Mouse (Mus musculus) kidney, postnatal 14 days (tissue): Measurements from ENCODE around the gene Uvssa.
A peak's percentile ranks its signal among the peaks of the same experiment; 100 is the strongest.

Experiments
- DNase-seq: peaks from one replicate; pipeline ENCODE4 v3.0.0; 2022; ENCODE audit warnings: mixed read lengths

The Uvssa gene

DNA sequence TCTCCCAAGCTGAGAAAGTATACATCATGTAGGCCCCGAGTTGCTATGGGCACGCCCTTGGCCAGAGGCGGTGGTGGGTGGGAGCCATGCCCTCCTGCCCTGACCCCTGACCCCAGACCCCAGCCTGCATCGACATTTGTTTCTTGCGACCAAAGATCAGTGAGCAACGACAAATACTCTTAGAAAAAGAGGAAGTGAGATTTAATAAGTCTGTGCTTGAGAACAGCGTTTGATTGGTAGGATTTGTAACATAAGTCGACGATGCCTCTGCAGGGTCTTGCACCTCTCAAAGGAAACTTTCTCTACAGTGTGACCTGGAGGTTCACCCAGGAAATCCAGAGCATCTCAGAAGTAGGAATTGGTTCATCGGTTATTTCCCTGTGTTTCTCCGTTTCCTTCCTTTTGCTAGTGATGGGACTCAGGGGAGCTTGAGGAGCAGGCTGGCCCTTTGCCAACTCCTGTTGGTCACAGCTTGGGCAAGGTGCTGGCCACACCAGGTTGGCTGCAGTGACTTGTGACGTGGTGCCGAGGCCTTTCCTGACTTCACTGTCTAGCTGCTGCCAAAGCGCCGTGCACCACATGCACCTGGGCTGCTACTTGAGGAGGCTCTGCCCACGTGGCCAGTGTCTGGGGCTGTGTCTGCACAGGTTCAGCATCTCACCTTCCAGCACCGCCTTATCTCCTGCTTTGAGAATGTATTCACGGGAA lies 5.9 kb upstream of the Uvssa start:
- no peak for DNase-seq

DNA sequence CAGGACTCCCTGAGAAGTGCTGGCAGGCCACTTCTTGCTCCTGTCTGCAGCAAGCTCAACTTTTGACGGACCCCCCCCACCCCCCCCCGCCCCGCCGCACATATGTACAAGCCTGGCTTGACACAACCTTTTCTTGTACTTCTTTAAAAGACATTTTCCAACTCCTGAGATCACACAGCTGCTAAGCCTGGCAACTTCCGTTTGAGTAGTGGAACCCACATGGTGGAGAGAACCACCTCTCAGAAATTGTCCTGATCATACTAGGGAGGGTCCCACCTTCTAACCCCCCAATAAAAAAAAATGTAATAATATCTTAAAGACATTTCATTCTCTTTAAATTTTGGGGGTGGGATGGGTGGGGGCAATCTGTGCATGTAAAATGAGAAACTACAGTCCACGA lies 1.2 kb upstream of the Uvssa start:
- DNase-seq = no peak

DNA sequence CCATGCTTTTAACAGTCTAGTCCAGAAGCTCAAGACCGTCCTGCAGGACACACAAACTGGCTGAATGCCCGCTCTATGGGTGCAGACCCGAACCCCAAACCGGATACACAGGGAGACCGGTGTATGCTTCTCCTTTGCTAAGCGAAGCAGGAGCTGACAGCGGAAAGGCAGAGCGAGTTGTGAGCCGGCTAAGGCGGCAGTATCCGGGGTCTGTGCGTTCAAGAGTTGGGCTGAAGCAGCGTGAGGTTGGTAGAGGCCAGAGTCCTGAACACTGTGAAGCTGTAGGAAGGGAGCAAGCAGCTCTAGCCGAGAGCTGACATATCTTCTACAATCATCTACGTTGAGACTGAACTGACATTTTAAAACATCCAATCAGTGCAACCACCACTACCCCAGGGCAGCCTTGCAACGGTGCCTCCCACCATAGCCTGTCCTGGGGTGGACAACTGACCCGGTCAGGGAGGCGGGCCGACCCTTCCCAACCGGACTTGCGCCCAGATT lies 498 bp upstream of the Uvssa start:
- DNase-seq = no peak

DNA sequence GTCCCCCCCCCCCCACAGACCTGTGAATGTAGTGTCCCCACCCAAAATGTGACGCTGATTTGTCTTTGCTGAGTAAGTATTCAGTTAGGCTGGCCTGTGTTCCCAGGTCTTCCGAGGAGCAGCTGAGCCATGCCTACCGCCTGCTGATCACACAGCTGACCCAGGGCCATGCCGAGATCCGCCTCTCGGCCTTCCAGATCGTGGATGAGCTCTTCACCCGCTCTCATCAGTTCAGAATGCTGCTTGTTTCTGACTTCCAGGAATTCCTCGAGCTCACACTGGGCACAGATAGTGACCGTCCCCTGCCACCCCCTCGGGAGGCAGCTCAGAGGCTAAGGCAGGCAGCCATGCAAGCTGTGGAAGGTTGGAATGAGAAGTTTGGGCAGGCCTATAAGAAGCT lies 9.2 kb downstream of the Uvssa start:
- DNase-seq = no peak

DNA sequence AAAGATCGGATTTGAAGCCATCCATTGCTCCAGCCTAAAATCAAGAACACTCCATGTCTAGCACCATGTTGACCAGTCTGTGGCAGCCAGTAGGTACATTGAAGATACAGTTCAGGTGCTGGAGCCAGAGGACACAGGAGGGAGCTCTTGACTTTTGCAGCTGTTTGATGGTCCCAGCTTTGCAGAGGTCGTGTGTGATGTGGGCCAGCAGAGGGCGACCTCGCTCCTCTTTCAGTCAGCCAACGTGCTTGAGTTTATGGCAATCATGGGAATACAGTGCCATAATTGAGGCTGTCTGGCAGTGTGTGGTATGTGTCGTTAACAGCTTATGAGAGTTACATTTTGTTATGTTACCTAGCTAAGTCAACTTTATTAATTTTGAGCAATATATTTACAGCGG lies 15.5 kb downstream of the Uvssa start:
- DNase-seq = peak; percentile 86

DNA sequence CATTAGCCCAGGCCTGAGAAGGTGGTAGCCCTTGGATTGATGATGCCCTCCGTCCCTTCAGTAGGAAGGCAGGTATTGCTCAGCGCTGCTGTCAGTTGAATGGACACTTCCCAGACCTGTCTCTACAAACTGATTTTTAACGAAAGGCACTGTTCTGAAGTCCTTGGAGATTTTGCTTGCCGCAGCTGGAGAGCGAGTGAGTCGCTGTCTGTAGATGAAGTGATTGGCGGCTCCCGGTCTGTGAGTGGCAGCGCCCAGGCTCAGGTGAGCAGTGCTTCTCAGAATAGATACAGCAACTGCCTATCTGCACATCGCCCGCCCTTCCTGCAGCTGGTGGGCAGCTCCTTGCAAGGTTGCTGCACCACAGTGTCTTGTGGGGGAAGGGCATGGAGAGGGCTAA lies 17.3 kb downstream of the Uvssa start:
- DNase-seq = no peak

DNA sequence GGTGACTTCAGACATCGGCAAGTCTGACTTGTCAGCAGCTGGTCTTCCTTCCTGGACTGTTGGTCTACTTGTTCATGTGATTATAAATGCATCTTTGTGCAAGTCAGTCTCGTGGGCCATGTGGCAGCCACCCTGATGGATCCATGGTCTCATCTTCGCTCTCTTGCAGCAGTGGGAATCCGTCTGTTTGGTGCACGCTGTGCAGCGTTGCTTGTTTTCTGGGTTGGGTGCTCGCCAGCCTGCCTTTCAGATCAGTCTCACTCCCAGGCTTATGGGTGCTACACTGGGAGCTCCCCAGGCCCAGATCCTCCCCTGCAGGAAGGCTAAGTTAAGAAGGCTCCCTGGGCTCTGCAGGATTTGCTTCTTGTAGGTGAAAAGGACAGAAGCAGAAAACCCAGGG lies 18.5 kb downstream of the Uvssa start:
- DNase-seq = no peak

DNA sequence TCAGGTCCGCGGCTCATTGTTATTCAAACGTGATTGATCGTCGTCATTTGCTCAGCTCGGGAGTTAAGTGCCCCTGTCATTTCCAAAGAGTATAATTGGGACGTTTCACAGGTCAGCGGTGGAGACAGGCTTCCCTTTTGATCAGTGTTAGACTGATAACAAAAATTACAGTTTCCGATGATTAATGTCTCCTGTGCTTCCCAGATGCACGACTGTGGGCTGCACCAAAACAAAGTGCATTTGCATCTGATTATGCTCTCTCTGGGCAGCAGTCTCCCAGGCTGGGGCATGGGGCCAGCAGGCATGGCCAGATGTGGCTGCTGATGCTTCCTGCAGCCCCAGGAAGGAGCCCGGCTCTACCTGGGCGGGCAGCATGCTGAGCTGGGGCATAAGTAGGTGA lies 22.5 kb downstream of the Uvssa start:
- no peak for DNase-seq

DNA sequence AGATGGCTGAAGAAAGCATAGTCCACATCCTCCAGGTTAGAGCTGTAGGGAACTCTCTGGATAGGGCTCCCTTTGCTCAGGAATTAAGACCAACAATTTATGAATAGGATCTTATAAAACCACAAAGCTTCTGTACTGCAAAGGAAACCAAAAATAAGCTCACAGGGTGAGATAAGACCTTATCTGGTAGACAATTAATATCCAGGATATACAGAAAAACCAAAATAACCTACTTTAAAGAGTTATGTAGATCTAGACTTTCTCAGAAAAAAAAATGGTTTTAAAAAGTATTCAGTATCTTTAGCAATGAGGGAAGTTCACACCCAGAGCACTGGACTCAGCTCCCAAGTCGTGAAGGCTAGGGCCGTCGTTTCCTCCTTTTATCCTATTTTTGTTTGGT lies 42.0 kb downstream of the Uvssa start:
- no peak for DNase-seq

DNA sequence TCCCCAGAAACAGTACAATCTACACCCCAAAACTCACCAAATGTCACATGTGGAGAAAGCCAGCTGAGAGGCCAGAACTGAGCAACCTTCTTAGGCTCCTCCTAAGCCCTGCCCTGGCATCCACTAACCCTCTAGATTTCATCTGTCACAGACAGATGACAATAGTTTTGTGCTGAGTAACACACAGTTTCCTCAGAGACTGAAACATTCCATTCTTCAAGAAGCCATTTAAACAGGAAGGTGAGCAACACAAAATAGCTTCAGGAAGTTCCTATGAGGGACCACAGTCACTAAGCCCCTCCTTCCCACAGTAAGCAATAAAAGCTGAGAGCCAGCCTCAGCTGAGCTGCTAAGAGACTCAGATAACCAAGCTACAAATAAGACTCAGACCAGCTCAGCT lies 49.1 kb downstream of the Uvssa start:
- DNase-seq = no peak

DNA sequence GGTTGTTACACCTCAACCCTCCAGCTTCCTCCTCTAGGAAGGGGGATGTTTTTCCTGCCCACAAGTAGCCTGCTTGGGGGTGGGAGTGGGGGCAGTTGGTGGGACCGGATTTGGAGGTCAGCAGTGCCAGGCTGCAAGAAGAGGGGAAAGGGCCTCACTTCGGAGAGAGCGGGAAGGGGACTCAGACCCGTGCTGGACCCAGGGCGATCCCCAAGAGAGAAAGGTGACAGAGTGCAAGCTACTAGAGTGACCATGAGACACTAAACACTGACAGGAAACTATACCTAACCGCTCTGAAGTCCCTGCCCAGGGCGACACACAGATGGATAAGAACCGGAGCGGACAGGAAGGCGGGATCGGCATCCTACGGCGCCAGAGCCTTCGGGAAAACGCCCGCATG lies 51.8 kb downstream of the Uvssa start:
- no peak for DNase-seq

DNA sequence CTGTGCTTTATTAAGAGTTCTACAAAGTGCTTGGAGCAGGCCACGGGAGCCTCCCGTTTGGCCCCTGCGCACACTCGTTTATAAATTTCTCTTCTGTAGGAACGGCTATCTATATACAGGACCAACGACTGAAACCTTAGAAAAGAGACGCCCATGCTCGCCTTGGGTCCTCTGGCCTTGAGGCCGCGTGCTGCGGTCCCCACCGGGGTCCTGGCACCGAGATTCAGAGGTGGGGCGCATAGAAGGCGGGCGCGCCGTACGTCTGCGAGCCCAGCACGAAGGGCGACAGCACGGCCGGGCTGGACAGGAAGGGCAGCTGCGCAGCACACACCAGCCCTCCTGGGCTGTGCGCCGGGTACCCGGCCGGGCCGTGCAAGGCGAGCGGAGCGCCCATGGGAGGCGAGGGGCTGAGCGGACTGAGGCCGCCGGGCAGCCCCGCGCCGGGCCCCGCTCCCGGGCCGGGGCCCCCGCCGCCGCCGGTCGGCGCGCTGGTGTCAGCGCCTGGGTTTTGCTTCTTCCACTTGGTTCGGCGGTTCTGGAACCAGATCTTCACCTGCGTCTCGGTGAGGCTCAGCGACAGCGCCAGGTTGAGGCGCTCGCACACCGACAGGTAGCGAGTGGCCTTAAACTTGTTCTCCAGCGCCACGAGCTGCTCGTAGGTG lies 52.3 kb downstream of the Uvssa start:
- DNase-seq = no peak

DNA sequence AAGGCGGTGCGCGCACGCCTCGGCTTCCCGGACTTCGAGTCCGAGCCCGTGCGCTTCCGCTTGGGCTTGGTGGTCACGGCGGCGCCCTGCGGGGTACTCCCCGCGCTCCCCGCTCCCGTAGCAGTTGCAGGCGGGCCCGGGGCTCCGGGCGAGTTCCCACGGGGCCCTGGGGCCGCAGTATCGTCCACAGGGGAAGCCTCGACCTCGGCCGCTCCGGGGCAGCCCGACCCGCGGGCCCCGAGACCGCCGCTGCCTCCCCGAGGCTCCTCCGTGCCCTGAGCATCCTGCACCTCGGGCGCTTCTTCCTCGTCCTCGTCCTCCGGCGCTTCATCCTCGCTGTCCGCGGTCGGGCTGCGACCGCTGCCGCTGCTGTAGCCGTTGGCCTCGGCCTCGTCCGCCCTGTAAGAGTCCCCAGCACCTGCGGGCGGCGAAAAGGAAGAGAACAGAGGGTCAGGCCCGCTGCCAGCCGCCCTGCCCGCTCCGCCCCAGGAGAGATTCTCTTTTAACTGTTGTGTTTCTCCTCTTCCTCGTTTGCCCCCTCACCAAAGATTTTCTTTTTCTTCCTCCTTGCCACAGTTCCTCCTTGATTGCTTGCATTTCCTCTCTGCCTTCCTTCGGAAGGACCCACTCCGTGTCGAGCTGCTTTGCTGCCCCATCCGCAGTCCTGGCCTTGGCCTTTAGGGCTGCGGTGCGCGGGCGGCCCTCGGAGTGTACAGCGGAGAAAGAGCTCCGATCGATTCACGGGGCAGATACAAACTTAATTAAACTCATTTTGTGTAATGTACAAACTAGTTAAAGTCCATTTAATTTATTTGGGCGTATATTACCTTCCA lies 53.0 kb downstream of the Uvssa start:
- DNase-seq = no peak

DNA sequence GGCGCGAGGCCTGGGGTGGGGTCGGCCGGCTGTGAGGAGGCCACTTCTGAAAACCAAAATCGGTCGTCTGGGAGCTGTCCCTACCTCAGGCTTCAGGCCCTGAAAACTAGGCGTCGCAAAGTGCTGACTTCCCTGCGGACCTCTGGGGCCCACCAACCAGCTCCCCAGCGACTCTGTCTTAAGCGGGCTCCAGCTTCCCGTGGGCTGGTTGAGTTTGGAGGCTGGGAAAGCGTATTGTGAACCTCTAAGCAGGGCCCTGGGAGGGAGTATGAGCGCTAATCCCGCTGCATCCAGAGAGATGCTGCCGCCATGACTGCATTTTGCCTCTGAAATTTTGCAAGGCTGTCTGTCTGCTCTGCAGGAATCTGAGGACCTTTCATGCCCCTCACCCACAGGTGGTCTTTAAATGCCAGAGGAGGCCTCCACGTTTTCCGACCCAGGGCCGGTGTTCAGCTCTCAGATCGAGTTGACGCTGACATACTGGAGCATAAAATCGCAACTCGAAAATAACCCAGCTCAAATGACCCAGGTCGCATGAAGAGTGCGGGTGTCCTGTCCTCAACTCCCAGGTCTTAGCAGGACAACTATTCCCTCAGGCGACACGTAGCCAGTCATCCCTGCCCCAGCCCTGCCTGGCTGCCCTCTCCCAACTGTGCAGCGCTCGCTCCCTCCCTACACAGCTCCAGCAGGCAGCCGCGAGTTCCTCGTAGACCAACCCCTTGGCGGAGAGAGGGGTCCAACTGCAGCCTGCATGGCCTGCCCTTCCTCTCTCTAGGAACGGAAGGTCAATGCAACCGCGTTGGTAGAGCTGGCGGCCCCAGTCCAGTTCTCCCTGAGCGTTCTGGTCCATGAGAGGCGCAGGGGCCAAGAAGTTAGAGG lies 53.9 kb downstream of the Uvssa start:
- DNase-seq = no peak

DNA sequence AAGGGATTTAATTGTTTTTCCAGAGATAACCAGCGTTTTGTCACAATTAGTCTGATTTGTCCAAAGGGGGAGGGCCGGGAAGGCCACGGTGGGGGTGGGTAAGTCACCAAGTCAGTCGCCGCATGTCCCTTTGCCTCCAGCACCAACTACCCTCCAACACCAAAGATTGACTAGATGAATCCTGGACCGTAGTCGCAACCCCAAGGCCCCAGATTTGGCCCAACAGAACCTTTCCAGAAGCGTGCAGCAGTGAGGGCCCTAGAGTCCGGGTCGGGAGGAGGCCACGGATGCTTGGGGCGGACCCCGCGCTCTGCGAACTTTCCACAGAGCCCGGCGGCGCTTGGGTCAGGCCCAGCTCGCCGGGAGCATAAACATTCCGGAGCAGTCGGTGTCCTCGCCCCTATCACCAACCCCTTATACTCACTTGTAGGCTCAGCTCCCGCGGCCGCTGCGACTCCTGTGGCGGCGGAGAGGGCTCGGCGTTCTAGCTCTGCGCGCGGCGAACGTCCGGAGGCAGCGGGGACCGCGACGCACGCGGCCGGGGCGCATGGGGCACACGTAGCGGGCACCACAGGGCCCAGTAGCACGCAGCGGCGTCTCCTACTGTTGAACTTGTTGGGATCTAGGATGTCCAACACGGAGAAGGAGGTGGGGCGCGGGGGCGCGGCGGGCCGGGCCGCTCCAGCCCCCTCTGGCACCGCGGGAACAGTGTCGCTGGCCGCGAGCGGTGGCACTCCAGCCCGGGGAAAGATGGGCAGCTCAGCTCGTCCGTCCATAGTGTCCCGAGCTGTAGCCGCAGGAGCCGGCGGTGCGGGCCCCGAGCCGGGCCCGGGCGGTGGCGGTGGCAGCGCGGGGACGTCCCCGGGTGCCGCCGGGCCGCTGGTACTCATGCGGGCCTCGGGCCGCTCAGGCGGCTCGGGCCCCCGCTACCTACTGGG lies 55.1 kb downstream of the Uvssa start, which contains the start of gene Nkx1-1:
Gene Nkx1-1, minus strand, starts transcription at position 776 of the 938 bp plus-strand sequence.
- DNase-seq = no peak

DNA sequence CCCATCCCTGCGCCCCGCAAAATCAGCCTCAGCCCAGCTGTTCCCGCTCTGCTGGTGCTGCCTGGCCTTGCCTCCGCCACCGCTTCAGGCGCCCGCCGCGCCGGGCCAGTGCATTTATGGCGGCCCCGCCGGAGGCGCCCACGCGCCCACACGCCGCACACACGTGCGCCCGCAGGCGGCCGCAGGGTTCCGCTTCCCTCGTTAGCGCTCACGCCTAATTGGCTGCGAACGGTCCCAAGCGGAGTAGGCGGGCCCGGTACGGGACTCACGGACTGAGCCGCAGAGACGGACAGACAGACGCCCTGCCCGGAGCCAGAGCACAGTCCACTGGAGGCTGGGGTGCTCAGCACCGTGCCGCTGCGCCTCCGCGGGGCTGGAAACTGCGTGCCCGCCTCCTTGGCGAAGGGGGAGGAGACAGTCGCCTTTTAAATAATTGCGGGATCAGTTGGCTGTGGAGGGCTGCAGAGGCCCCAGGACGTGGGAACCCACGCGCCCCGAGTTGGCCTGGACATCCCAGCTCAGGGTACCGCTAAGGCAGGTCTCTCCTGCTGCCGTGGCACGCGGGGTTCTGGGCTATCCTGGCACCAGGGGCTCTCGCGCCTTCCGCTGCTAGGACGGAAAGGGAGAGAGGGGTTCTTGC lies 55.9 kb downstream of the Uvssa start:
- DNase-seq = no peak

DNA sequence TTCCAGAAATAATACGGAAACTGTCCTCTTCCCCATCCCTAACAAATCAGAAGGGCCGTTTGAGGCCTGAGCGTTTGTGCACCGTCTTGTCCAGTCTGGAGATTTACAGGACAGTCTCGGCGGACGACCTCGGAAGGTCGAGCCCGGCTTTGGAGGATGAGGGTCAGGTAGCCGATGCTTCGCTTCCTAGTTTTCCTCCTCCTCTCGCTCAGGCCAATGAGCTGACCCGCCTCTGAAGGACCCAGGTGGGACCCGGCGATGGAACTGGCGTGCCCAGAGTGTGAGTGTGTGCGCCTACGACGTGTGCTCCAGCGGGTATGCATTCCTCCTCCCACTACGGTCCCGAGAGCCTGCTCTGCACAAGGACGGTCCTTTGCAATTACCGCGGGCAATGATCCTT lies 56.8 kb downstream of the Uvssa start:
- no peak for DNase-seq

DNA sequence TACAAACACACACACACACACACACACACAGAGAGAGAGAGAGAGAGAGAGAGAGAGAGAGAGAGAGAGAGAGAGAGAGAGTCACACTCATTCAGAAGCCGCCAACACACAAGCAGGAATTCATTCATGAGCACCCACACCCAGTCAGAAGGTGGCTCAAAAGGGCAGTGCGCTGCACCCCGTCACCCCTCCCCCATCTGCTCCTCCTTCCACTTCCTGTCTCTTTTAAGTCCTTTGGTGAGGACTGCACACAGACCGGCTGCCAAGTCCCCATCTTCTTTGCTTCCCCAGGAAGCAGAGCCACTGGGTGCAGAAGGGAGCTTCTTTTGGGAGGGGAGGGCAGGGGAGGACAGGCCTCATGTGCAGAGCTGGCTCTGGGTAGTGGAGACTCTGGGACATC lies 57.6 kb downstream of the Uvssa start:
- DNase-seq = no peak

DNA sequence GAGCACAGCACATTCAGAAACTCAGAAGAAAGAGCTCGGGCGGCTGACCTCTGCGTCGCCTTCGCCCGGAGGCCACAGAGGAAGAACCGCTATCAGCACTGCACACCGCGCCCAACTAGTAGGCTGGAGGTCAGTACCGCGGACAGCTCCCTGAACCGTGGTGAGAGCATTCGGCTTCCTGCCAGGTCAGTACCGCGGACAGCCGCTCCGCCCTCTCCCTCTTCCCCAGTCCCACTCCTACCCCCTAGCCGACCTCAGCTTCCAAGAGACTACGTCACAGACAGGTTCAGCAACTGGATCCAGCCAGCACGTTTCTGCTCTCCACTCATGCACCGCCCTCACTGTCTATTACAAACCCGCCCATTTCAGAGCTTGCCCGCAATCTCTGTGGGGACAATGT lies 59.9 kb downstream of the Uvssa start:
- peak; percentile 95 for DNase-seq

DNA sequence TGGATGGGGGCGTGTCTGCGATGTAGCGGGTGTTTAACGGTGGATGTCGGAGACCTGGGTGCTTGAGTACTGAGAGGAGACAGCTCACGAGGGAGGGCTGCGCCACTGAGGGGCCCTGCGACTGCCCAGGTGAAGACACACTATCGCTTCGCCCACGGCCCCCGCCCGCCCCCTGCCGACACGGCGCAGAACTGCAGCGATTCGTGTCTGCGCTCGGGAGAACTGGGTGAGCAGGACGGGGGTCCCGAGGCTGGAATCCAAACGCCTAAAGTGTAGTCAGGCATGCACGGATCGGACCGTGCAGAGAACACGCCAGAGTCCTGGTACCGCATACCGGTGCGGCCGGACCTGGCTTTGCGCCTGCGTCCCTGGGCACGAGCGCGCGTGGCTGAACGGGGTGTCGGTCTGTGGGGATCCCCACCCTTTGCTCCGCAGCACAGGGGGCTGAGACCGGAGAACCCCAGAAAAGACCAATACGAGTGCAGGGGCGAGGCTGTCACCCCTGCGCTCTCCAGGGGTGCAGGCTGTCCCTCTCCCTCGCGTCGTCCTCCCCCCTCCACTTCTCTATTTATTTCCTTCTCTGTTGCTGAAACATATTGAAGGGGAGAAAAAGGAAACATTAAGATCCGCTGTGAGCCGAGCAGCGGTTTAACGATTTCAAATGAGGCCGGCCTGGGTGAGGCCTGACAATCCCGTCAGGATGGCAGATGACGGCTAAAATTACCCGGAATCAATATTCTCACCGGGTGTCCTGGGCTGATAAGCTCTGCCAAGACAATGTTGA lies 64.8 kb downstream of the Uvssa start:
- peak; percentile 46 for DNase-seq
